Mouse (Mus musculus): ENCODE results near the gene Flnb. TPM values are rescaled to one million over a fixed set of nuclear protein-coding genes. Genes with fewer than 3 reads are reported as not detected.

The Flnb gene
- polyA plus RNA-seq, 1 experiment from 2014 or later: 35.0 TPM

DNA sequence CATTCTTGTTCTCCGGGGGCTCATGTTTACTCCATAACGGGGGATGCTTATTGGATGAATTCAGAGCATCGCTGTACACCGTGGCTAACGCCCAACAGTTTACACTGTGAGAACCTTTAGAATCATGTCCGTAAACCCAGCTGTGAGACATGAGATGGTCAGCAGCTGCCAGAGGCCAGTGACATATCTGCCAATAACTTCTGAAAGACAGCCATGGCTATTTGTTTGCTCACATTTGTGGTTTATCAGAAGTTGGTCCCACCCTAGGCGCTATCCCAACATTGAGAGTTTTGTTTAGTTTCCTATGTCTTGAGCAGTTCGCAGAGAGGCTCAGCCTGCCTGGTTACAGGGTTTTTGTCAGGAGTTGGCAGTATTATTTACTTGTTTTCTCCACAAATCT lies 3.6 kb downstream of the Flnb start:
- Histone ChIP-seq H3K27ac (replicated peaks; ENCODE audit: low read depth, low read length) (no peak overlapping the region), H3K4me3 (ENCODE audit: low read depth, low read length) (no peak overlapping the region)

DNA sequence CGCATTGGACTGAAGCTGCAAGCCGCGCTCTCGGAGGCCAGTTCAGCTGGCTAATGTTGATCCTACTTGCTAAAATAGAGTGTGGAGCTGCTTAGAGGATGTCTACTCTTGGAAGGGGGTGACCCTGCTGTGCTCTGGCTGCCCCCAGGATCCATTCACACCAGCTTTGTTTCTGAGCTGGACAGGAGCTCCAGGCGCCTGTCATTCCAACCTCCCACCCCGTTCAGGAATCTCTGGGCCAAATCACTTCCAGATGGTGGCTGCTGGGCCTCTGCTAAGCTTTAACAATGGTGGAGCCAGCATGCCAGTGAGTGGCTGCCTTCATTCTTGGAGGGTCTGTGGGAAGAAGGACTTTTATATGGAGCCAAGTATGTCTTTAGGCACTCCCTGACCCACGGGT lies 4.9 kb downstream of the Flnb start:
- Histone ChIP-seq H3K4me3 (ENCODE audit: low read depth, low read length) (no peak overlapping the region), H3K4me1 (ENCODE audit: control insufficient read depth, insufficient read depth, low read length) (peaks cover 56% of the 10 kb centered on the region), H3K9me3 (ENCODE audit: control insufficient read depth, low read length) (no peaks in the 10 kb centered on the region), H3K9ac (ENCODE audit: low read length) (no peak overlapping the region), H3K4me2 (ENCODE audit: low read depth, severe bottlenecking) (peak overlapping the region; percentile 34; the same call in 1 of the 2 replicates), H3K36me3 (ENCODE audit: control insufficient read depth, insufficient read depth, low read length) (no peaks in the 10 kb centered on the region; the same call in 1 of the 2 replicates), H3K27ac (replicated peaks; ENCODE audit: low read depth, low read length) (peak overlapping the region; percentile 80), H3K27me3 (ENCODE audit: control insufficient read depth, insufficient read depth, low read length) (no peaks in the 10 kb centered on the region)
- 12% methylated on average over 7 of the region's 7 CpGs for WGBS
- ATAC-seq (ENCODE audit: insufficient number of reproducible peaks, low FRiP score, low TSS enrichment, low read depth): peak; percentile 69
- peak; percentile 89 for DNase-seq (ENCODE audit: low spot score)

More for the DNA sequence above, 3.6 kb downstream of the Flnb start:
- DNase-seq (ENCODE audit: low spot score) (no peak), ATAC-seq (ENCODE audit: insufficient number of reproducible peaks, low FRiP score, low TSS enrichment, low read depth) (no peak)
- Histone ChIP-seq H3K36me3 (ENCODE audit: control insufficient read depth, insufficient read depth, low read length) (no peaks in the 10 kb centered on the region; the same call in 1 of the 2 replicates), H3K4me1 (ENCODE audit: control insufficient read depth, insufficient read depth, low read length) (peaks cover 50% of the 10 kb centered on the region), H3K9ac (ENCODE audit: low read length) (no peak overlapping the region), H3K4me2 (ENCODE audit: low read depth, severe bottlenecking) (peak overlapping the region; percentile 71; the same call in 1 of the 2 replicates), H3K27me3 (ENCODE audit: control insufficient read depth, insufficient read depth, low read length) (no peaks in the 10 kb centered on the region), H3K9me3 (ENCODE audit: control insufficient read depth, low read length) (no peaks in the 10 kb centered on the region)
- 68% methylated on average over 8 of the region's 8 CpGs for WGBS

DNA sequence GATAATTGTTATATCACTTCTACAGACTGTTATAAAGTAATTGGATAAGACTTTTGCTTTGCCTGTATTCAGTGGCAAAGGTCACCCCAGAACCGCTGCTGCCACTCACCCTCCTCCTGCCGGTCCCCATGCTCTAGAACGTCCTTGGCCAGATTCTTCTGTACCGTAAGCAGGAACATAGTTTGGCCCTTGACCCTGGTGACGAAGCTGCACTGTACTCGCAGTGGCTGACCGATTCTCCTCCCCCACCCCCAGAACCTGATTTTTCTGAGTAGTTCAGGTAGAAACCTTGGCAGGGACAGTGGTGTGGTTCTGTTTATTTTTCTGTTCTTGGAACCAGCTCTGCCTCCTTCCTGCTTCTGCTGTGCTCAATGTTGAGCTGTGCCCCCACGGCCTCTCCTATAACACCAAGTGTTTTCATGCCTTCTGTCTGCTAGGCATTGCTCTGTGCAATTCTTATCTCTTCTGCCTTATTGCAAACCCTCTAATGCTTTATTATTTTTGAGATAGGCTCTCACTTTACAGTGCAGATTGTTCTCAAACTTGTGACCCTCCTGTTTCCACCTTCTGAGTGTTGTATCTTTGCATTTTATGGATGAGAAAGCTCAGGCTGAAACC lies 7.0 kb downstream of the Flnb start:
- Histone ChIP-seq H3K27ac (replicated peaks; ENCODE audit: low read depth, low read length) (no peak overlapping the region), H3K4me2 (ENCODE audit: low read depth, severe bottlenecking) (no peak overlapping the region), H3K4me1 (ENCODE audit: control insufficient read depth, insufficient read depth, low read length) (peaks cover 48% of the 10 kb centered on the region)

DNA sequence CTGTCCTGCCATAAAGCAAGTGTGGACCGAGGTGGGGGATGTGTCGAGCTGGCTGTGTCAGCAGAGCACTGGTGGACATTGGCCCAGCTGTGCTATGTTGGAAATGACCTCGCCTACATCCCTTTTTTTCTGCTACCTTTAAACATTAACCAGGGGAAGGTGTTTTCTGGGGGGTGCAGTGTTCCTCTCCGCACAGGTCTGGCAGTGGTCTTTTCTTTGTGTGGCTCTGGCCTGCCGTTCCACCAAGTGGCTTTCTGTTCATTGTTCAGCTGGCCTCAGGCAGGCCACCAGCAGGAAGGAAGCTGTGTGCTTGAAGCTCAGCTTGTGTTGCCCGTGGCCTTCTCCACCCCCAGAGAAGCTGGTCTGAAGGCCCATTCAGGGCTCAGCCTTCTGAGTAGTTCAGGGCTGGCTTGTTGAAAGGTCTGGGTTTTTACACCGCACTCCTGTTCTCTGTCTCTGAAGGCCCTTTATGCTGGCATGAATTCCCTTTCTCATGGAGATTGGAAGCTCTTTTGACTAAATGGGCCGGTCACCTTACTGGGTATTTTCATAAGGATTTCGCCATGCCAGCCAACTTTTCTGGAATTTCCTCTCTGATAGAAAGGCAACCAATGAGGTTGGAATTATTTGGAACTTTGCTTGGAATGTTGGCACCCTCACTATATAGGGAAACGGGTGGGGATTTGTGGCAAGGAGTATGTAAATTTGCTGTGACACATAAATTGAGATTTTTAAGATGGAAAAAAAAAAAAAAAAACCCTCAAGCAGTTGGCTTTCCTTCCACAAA lies 8.6 kb downstream of the Flnb start:
- no peak overlapping the region for H3K4me3 ChIP-seq (ENCODE audit: low read depth, low read length)
- H3K36me3 ChIP-seq (ENCODE audit: control insufficient read depth, insufficient read depth, low read length): no peaks in the 10 kb centered on the region; the same call in 1 of the 2 replicates

More for the DNA sequence above, 7.0 kb downstream of the Flnb start:
- ATAC-seq (ENCODE audit: insufficient number of reproducible peaks, low FRiP score, low TSS enrichment, low read depth): no peak
- Histone ChIP-seq H3K9ac (ENCODE audit: low read length) (no peak overlapping the region), H3K27me3 (ENCODE audit: control insufficient read depth, insufficient read depth, low read length) (no peaks in the 10 kb centered on the region), H3K4me3 (ENCODE audit: low read depth, low read length) (no peak overlapping the region), H3K36me3 (ENCODE audit: control insufficient read depth, insufficient read depth, low read length) (no peaks in the 10 kb centered on the region; the same call in 1 of the 2 replicates), H3K9me3 (ENCODE audit: control insufficient read depth, low read length) (no peaks in the 10 kb centered on the region)
- DNase-seq (ENCODE audit: low spot score): no peak
- 65% methylated on average over 8 of the region's 8 CpGs for WGBS

DNA sequence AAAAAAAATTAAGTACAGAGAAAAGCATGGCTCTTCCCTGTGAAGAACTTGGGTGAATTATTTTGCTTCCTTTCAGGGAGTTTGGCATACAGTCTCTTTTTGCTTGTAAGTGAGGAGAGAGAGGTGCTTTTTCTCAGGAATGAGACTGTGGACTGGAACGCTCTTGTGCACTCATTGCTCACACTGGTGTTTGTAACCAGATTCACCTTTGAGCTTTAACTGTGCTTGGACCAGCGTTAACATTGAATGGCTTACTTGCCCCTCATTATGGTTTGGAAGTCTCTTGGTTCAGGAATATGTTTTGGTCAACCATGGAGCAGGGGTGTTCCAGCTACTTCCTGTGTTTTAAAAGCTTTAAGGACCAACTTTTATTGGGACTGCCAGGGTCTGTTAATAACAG lies 11.4 kb downstream of the Flnb start:
- DNase-seq (ENCODE audit: low spot score) (no peak), ATAC-seq (ENCODE audit: insufficient number of reproducible peaks, low FRiP score, low TSS enrichment, low read depth) (no peak)
- WGBS: 70% methylated on average over 2 of the region's 2 CpGs
- H3K27ac ChIP-seq (replicated peaks; ENCODE audit: low read depth, low read length): no peak overlapping the region
- H3K9me3 ChIP-seq (ENCODE audit: control insufficient read depth, low read length): no peaks in the 10 kb centered on the region
- H3K27me3 ChIP-seq (ENCODE audit: control insufficient read depth, insufficient read depth, low read length): no peaks in the 10 kb centered on the region
- no peak overlapping the region for H3K9ac ChIP-seq (ENCODE audit: low read length)
- no peaks in the 10 kb centered on the region; the same call in 1 of the 2 replicates for H3K36me3 ChIP-seq (ENCODE audit: control insufficient read depth, insufficient read depth, low read length)
- H3K4me2 ChIP-seq (ENCODE audit: low read depth, severe bottlenecking): no peak overlapping the region
- peaks cover 31% of the 10 kb centered on the region for H3K4me1 ChIP-seq (ENCODE audit: control insufficient read depth, insufficient read depth, low read length)
- H3K4me3 ChIP-seq (ENCODE audit: low read depth, low read length): no peak overlapping the region

More for the DNA sequence above, 8.6 kb downstream of the Flnb start:
- Histone ChIP-seq H3K4me2 (ENCODE audit: low read depth, severe bottlenecking) (no peak overlapping the region), H3K9ac (ENCODE audit: low read length) (peak overlapping the region; percentile 23; the same call in 1 of the 2 replicates), H3K27ac (replicated peaks; ENCODE audit: low read depth, low read length) (peak overlapping the region; percentile 90), H3K9me3 (ENCODE audit: control insufficient read depth, low read length) (no peaks in the 10 kb centered on the region), H3K27me3 (ENCODE audit: control insufficient read depth, insufficient read depth, low read length) (no peaks in the 10 kb centered on the region), H3K4me1 (ENCODE audit: control insufficient read depth, insufficient read depth, low read length) (peaks cover 37% of the 10 kb centered on the region)
- DNase-seq (ENCODE audit: low spot score) (peak; percentile 47), ATAC-seq (ENCODE audit: insufficient number of reproducible peaks, low FRiP score, low TSS enrichment, low read depth) (peak; percentile 32; the same call in 1 of the 2 replicates)
- 54% methylated on average over 10 of the region's 10 CpGs for WGBS

DNA sequence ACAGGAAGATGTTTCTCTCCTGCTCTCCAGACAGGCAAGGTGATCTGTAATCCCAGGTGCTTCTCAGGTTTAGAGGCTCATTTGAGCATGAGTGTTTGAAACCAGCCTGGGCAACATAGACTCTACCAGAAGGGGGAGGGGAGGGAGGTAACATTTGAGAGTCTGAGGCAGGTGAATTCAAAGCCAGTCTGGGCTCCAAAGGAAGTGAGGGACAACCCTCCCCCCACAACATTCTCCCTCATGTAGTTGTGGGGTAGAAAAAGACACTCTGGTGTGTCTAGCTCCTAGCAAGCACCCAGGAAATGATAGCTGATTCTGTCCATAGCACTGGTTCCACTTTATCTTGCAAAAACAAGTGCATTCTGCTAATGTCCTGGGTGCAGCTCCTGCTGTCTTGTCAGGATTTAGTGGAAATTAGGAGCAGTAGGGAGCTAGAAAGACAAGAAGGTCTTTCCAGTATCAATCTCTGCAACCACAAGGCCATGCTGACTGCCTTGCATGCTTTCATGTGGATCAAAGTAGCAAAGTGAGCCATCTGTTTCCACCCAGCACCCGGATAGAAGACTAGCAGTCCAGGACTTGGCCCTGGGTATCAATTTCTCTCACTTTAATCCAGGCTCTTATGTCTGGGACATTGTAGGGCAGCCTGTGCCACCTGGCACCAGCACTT lies 14.1 kb downstream of the Flnb start:
- Histone ChIP-seq H3K4me3 (ENCODE audit: low read depth, low read length) (no peak overlapping the region), H3K4me2 (ENCODE audit: low read depth, severe bottlenecking) (no peak overlapping the region), H3K9ac (ENCODE audit: low read length) (no peak overlapping the region), H3K9me3 (ENCODE audit: control insufficient read depth, low read length) (no peaks in the 10 kb centered on the region), H3K4me1 (ENCODE audit: control insufficient read depth, insufficient read depth, low read length) (0 out of 2 replicates have a peak, but pooled peaks cover 8% of the 10 kb centered on the region), H3K27ac (replicated peaks; ENCODE audit: low read depth, low read length) (peak overlapping the region; percentile 14; the same call in 1 of the 2 replicates), H3K36me3 (ENCODE audit: control insufficient read depth, insufficient read depth, low read length) (no peaks in the 10 kb centered on the region), H3K27me3 (ENCODE audit: control insufficient read depth, insufficient read depth, low read length) (no peaks in the 10 kb centered on the region)
- ATAC-seq (ENCODE audit: insufficient number of reproducible peaks, low FRiP score, low TSS enrichment, low read depth) (no peak), DNase-seq (ENCODE audit: low spot score) (no peak)
- 46% methylated on average over 1 of the region's 1 CpGs for WGBS

DNA sequence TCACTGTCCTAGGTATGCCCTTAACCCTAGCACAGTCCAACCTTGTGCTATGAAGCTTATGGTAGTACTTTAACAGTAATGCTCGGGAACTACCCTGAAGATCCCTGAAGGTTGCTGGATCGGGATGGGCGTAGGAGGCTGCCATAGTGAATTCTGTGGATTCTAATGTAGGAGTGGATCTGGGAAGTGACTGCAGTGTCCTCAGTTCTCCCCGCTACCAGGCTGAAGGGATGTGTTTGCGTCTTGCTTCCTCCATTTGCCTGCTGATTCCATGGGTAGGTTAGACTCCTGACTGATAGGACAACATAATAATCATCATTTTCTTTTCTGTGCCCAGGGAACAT lies 14.7 kb downstream of the Flnb start:
- Histone ChIP-seq H3K4me2 (ENCODE audit: low read depth, severe bottlenecking) (no peak overlapping the region), H3K4me1 (ENCODE audit: control insufficient read depth, insufficient read depth, low read length) (0 out of 2 replicates have a peak, but pooled peaks cover 6% of the 10 kb centered on the region), H3K36me3 (ENCODE audit: control insufficient read depth, insufficient read depth, low read length) (no peaks in the 10 kb centered on the region), H3K27me3 (ENCODE audit: control insufficient read depth, insufficient read depth, low read length) (no peaks in the 10 kb centered on the region), H3K9me3 (ENCODE audit: control insufficient read depth, low read length) (no peaks in the 10 kb centered on the region), H3K4me3 (ENCODE audit: low read depth, low read length) (no peak overlapping the region), H3K9ac (ENCODE audit: low read length) (no peak overlapping the region), H3K27ac (replicated peaks; ENCODE audit: low read depth, low read length) (peak overlapping the region; percentile 14; the same call in 1 of the 2 replicates)
- WGBS: 92% methylated on average over 5 of the region's 5 CpGs
- no peak for ATAC-seq (ENCODE audit: insufficient number of reproducible peaks, low FRiP score, low TSS enrichment, low read depth)
- DNase-seq (ENCODE audit: low spot score): no peak

DNA sequence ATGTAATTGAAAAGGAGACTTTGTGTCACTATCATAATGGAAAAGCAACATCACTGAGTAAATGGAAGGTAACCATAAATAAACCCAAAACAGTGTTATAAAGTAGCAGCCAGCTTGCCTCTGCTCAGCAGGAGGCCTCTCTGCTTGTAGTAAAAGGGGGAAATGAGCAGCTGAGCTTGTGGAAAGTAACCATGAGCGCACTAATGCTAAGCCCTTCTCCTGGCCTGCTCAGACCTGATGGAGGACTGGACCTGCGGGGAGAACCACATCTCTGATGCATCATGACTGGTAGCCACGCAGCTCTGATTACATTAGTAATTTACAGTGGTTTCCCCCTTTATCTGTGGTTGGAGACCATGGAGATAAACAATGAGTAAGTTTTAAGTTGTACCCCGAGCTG lies 15.7 kb downstream of the Flnb start:
- Histone ChIP-seq H3K9me3 (ENCODE audit: control insufficient read depth, low read length) (no peaks in the 10 kb centered on the region), H3K4me2 (ENCODE audit: low read depth, severe bottlenecking) (no peak overlapping the region), H3K36me3 (ENCODE audit: control insufficient read depth, insufficient read depth, low read length) (no peaks in the 10 kb centered on the region), H3K27ac (replicated peaks; ENCODE audit: low read depth, low read length) (no peak overlapping the region), H3K4me3 (ENCODE audit: low read depth, low read length) (no peak overlapping the region), H3K27me3 (ENCODE audit: control insufficient read depth, insufficient read depth, low read length) (no peaks in the 10 kb centered on the region), H3K9ac (ENCODE audit: low read length) (no peak overlapping the region), H3K4me1 (ENCODE audit: control insufficient read depth, insufficient read depth, low read length) (0 out of 2 replicates have a peak, but pooled peaks cover 6% of the 10 kb centered on the region)
- DNase-seq (ENCODE audit: low spot score): no peak
- 54% methylated on average over 4 of the region's 4 CpGs for WGBS
- no peak for ATAC-seq (ENCODE audit: insufficient number of reproducible peaks, low FRiP score, low TSS enrichment, low read depth)

Measured in limb, embryonic 11.5 days (tissue).